Mouse (Mus musculus) layer of hippocampus, adult 2 months (tissue): Measurements from ENCODE around the gene Tbc1d5. TPM values are rescaled to one million over a fixed set of nuclear protein-coding genes. Genes with fewer than 3 reads are reported as not detected.

ENCODE experiments used
- DNase-seq, 2 experiments: peaks; one replicate each; pipeline ENCODE4 v3.0.0; 2022; ENCODE audit warnings: low spot score in 2 of 2
- H3K27ac ChIP-seq: fragments of 200-600 bp; 2 replicates; pipeline ENCODE4 v1.8.1; 2022
- H3K4me3 ChIP-seq: fragments of 200-600 bp; 2 replicates; pipeline ENCODE4 v1.8.1; 2022; ENCODE audit warnings: mild to moderate bottlenecking
- CTCF ChIP-seq: fragments of 200-600 bp; conservative IDR thresholded peaks from 2 replicates; pipeline ENCODE4 v1.8.1; 2022; ENCODE audit warnings: antibody characterized with exemption, mild to moderate bottlenecking, moderate library complexity
- total RNA-seq, 2 experiments: library from RNA; stranded (reverse); gene quantifications; 2 replicates each; pipeline ENCODE4 v1.2.3; 2021

The Tbc1d5 gene
- total RNA-seq, 2 experiments from 2014 or later, result 26.1 to 27.0 TPM

DNA sequence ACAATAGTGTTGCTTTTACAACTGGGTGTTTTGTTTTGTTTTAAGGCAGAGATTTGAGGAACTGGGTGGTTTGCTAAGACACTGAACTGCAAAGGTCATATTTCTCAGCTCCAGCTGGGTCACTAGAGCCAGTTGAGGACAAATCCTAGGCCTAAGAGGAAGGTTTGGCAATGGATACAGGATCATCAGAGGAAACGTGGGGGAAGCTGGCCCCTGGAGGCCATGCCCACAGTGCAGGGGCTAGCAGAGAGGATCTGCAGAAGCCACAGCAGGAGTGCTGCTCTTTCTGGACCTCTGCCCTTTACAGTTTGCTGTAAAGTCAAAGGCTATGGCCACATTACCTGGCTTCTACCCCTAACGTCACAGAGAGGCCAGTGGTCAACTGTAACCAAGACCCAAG, 428.3 kb downstream of the Tbc1d5 start:
- Histone ChIP-seq H3K4me3 (no peak overlapping the region), H3K27ac (no peak overlapping the region)
- DNase-seq, result no peak
- no peak for TF ChIP-seq CTCF

GRCm38 (mm10) chr17:50741386-50741785, 437.8 kb downstream of the Tbc1d5 start:
- no peak overlapping the region for H3K27ac ChIP-seq
- TF ChIP-seq CTCF, result no peak
- DNase-seq, result no peak
- no peak overlapping the region for H3K4me3 ChIP-seq

DNA sequence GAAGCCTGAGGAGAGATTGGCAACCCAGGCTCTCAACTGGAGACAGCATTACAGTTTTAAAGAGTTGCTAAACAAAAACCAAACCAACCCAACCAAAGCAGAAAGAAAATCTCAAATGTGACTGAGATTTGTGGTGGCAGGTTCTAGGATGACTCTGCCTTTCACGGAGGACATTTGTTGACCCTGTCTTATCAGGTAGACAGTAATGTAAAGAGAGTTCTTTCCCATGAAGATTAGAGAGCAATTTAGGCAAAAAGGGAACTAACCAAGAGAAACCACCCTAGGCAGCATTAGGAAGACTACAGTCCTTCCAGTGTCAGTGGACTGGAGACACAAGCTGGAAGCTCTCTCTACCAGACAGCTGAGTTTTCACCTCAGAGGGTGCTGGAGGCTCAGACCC, 438.3 kb downstream of the Tbc1d5 start:
- Histone ChIP-seq H3K27ac (no peak overlapping the region), H3K4me3 (no peak overlapping the region)
- no peak for DNase-seq
- no peak for TF ChIP-seq CTCF

GRCm38 (mm10) chr17:50738476-50738875, 440.7 kb downstream of the Tbc1d5 start:
- DNase-seq, result no peak
- Histone ChIP-seq H3K4me3 (no peak overlapping the region), H3K27ac (no peak overlapping the region)
- TF ChIP-seq CTCF, result no peak

- Histone ChIP-seq H3K4me3 (no peak overlapping the region), H3K27ac (peak overlapping the region; percentile 64; the same call in 1 of the 2 replicates)
- TF ChIP-seq CTCF, result no peak
- no peak for DNase-seq
Measured at GRCm38 (mm10) chr17:50737068-50737467, 442.1 kb downstream of the Tbc1d5 start.

DNA sequence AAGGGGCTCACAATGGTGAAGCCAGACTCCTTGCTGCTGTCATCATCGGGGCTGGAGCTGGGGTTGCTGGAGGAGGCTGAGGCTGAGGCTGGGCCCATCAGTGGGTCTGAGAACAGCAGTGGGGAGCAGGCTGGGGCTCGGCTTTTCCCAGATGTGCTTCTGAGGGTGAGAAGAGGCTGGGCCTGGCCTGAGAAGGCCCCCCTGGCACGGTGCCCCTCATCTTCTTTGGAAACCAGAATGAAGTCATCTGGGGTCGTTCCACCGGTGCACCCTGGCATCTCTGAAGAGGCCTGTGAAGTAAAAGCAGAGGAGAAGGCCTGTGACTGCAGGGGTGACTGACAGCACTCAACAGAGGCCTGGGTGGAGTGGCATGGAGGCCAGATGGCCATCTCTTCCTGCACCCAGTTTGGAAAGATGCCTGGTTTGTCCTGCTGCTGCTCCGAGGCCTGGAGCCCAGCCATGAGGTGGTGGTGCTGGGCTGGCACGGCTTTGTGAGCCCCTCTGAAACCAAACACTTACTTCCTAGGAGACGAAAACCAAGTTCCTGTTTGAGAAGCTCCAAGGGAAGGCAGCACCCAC, 443.1 kb downstream of the Tbc1d5 start:
- Histone ChIP-seq H3K27ac (peak overlapping the region; percentile 64), H3K4me3 (no peak overlapping the region)
- no peak for DNase-seq
- TF ChIP-seq CTCF, result no peak

DNA sequence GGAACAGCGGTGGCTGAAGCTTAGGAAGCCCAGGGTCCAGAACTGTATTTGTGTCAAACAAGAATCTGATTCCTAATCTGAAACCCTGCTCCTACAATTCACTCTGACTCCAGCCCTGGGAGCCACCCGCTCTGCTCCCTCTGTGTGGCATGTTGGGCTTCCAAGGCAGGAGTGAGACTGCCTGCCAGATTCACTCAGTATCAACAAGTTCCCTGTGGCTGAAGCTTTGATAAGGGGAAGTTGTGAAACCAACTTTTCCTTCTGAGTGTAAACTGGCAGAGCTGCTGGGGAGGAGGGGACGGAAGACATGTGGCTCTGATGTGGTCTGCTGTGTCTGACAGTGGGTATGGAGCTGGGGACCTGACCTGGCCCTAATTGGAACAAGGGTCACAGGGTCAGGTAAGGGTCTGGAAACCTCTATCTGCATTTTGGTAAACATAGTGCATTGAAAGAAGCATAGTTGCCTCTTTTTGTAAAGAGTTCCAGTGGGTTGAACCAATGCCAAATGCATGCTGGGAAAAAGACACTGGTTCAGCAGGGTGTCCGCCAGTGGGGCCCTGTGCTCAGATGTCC, 443.7 kb downstream of the Tbc1d5 start:
- Histone ChIP-seq H3K27ac (peak overlapping the region; percentile 64), H3K4me3 (no peak overlapping the region)
- TF ChIP-seq CTCF, result no peak
- DNase-seq, result no peak

DNA sequence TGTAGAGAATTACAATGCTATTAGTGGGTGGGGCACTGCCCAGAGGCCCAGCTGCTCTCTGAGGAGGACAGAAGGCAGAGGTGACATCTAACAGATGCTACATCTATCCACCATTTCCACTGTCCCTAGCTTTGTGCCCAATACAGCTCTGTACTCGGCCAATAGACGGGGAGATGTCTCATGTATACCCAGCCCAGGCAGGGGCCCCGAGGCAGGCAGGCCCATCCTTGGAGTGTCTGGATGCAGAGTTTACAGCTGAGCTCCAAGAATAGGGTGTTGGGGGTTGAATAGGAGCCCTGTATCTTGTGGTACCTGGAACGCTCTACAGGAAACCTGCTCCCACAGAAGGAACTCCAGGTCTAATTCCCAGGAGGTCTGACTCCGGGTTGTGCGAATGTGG, 444.4 kb downstream of the Tbc1d5 start:
- no peak for TF ChIP-seq CTCF
- H3K4me3 ChIP-seq, result no peak overlapping the region
- DNase-seq, result no peak
- H3K27ac ChIP-seq, result peak overlapping the region; percentile 43; the same call in 1 of the 2 replicates

DNA sequence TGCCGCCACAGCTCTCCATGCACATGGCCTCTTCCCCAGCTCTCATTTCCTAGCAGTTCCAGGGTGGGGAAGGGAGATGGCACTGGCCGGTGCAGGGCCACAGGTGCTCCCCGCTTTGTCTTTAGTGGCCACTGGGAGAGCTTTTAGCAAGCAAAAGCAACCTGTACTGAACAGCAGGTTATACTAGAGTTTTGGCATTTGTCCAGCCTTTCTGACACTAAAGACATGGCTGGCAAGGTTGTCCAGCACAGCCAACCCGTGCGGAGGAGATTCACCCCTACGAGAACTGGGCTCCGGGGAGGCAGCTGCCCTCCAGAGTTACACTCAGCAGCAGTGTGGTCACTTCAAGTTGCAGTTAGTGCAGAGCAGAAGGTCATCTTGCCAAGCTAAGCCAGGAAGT, 445.8 kb downstream of the Tbc1d5 start:
- no peak overlapping the region for H3K4me3 ChIP-seq
- DNase-seq, result no peak
- no peak for TF ChIP-seq CTCF
- H3K27ac ChIP-seq, result no peak overlapping the region

GRCm38 (mm10) chr17:50731876-50732275, 447.3 kb downstream of the Tbc1d5 start:
- no peak for DNase-seq
- H3K27ac ChIP-seq, result no peak overlapping the region
- TF ChIP-seq CTCF, result peak; percentile 34
- H3K4me3 ChIP-seq, result no peak overlapping the region

DNA sequence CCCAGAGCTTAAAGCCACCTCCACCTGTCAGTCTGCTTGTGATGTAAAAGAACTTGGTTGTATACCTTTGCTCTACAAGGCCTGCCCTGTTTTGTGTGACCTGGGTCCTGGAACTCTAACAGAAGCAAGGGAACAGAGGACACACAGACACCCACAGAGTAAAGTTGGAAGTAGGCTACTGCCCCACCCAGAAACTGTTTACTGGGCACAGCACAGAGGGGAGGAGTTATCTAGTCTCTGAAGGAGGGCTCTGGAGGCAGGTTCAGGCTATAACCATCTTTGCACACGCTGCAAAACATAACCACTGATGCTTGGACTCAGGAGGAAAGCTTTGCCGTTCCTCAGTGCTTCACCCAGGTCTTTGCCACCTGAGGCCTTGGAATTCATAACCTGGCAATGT, 448.3 kb downstream of the Tbc1d5 start:
- no peak overlapping the region for H3K27ac ChIP-seq
- no peak overlapping the region for H3K4me3 ChIP-seq
- no peak for TF ChIP-seq CTCF
- no peak for DNase-seq

GRCm38 (mm10) chr17:50729577-50729976, 449.6 kb downstream of the Tbc1d5 start:
- no peak for DNase-seq
- Histone ChIP-seq H3K27ac (no peak overlapping the region), H3K4me3 (no peak overlapping the region)
- TF ChIP-seq CTCF, result no peak

GRCm38 (mm10) chr17:50729031-50729430, 450.1 kb downstream of the Tbc1d5 start:
- TF ChIP-seq CTCF, result no peak
- Histone ChIP-seq H3K27ac (no peak overlapping the region), H3K4me3 (no peak overlapping the region)
- no peak for DNase-seq

- no peak overlapping the region for H3K4me3 ChIP-seq
- no peak for TF ChIP-seq CTCF
- no peak overlapping the region for H3K27ac ChIP-seq
- no peak for DNase-seq
Measured at GRCm38 (mm10) chr17:50726265-50726664, 452.9 kb downstream of the Tbc1d5 start.
